Mouse (Mus musculus) C2C12 (cell line): ENCODE results near the gene Grrp1.

Source experiments
- CEBPB ChIP-seq: IDR thresholded peaks from one replicate; pipeline ENCODE4 v1.6.1; 2011; ENCODE audit warnings: low read depth, mild to moderate bottlenecking, control low read depth, moderate library complexity
- CTCF ChIP-seq: IDR thresholded peaks from one replicate; pipeline ENCODE4 v1.5.1; 2011; ENCODE audit not compliant: control insufficient read depth, insufficient read depth, insufficient read length
- FOSL1 ChIP-seq: IDR thresholded peaks from one replicate; pipeline ENCODE4 v1.8.0; 2011; ENCODE audit warnings: mild to moderate bottlenecking, low read length; ENCODE audit not compliant: poor library complexity, insufficient read depth, severe bottlenecking
- MAX ChIP-seq: IDR thresholded peaks from one replicate; pipeline ENCODE4 v1.6.1; 2011; ENCODE audit warnings: mild to moderate bottlenecking, control low read depth
- MYOD1 ChIP-seq: IDR thresholded peaks from one replicate; pipeline ENCODE4 v1.6.1; 2011; ENCODE audit warnings: low read depth; ENCODE audit not compliant: control insufficient read depth, insufficient read length
- MYOG ChIP-seq: IDR thresholded peaks from one replicate; pipeline ENCODE4 v1.6.1; 2011; ENCODE audit not compliant: control insufficient read depth, insufficient read length; ENCODE audit errors: extremely low read depth
- USF1 ChIP-seq: IDR thresholded peaks from one replicate; pipeline ENCODE4 v1.6.1; 2011; ENCODE audit warnings: low read depth, mild to moderate bottlenecking, control low read depth, moderate library complexity

- no peak for TF ChIP-seq CTCF
- TF ChIP-seq MYOG, result no peak
- no peak for TF ChIP-seq CEBPB
- TF ChIP-seq USF1, result no peak
- no peak for TF ChIP-seq MAX
- no peak for TF ChIP-seq MYOD1
- TF ChIP-seq FOSL1, result no peak
Measured at GRCm38 (mm10) chr4:134246256-134246655, 7.7 kb downstream of the Grrp1 start.
